Mouse (Mus musculus): Measurements from ENCODE around the gene Gm47289. TPM values are rescaled to one million over a fixed set of nuclear protein-coding genes. Genes with fewer than 3 reads are reported as not detected.

The Gm47289 gene
- polyA plus RNA-seq, 1 experiment from 2014 or later = not detected

- Histone ChIP-seq H3K27me3 (replicated peaks; ENCODE audit: control insufficient read depth, insufficient read depth, low read length) (no peaks in the 10 kb centered on the region), H3K4me2 (ENCODE audit: low read depth, low read length) (no peak overlapping the region), H3K36me3 (ENCODE audit: control insufficient read depth, insufficient read depth, low read length) (no peaks in the 10 kb centered on the region), H3K9me3 (ENCODE audit: control insufficient read depth, low read length) (no peaks in the 10 kb centered on the region), H3K9ac (ENCODE audit: low read depth, low read length) (no peak overlapping the region), H3K4me1 (ENCODE audit: control insufficient read depth, insufficient read depth, low read length) (0 out of 2 replicates have a peak, but pooled peaks cover 3% of the 10 kb centered on the region), H3K4me3 (ENCODE audit: low read length) (no peak overlapping the region), H3K27ac (ENCODE audit: low read length) (no peak overlapping the region)
- ATAC-seq = no peak
- 21% methylated on average over 5 of the region's 5 CpGs for WGBS
Observed at GRCm38 (mm10) chr9:119130692-119131091, 28.3 kb upstream of the Gm47289 start.

DNA sequence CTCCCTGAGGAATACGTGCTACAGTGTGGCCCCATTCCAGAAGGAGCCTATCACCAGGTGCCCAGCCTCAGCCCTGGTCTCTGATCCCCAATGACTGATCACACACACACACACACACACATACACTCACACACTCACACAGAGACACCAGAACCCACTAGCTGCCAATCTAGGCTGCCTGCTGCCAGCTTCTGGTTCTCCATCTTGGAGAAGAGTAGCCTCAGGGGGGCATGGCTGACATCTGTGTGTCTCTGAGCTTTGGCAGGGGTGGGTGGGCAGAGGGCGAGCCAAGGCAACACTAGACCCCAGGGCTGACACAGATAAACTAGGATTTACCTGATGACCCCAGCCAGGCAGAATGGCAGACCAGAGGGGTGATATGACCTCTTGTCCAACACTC lies 20.1 kb upstream of the Gm47289 start:
- Histone ChIP-seq H3K9me3 (ENCODE audit: control insufficient read depth, low read length) (no peaks in the 10 kb centered on the region), H3K9ac (ENCODE audit: low read depth, low read length) (no peak overlapping the region), H3K27ac (ENCODE audit: low read length) (no peak overlapping the region), H3K4me2 (ENCODE audit: low read depth, low read length) (no peak overlapping the region), H3K27me3 (replicated peaks; ENCODE audit: control insufficient read depth, insufficient read depth, low read length) (no peaks in the 10 kb centered on the region), H3K4me1 (ENCODE audit: control insufficient read depth, insufficient read depth, low read length) (no peaks in the 10 kb centered on the region), H3K36me3 (ENCODE audit: control insufficient read depth, insufficient read depth, low read length) (no peaks in the 10 kb centered on the region), H3K4me3 (ENCODE audit: low read length) (no peak overlapping the region)
- ATAC-seq = no peak
- WGBS = 82% methylated on average over 2 of the region's 2 CpGs

DNA sequence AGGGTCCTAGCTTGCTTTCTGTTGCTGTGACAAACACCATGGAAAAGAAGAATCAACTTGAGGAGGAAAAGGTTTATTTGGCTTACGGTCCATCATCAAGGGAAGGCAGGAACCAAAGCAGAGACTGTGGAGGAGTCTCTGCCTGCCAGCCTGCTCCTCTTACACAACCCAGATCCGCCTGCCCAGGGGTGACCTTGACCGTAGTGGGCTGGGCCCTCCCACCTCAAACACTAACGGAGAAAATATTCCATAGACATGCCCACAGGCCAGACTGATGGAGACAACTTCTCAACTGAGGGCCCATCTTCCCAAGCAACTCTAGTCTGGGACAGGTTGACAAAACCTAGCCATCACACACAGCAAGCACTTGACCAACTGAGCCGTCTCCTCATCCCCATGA lies 16.9 kb upstream of the Gm47289 start:
- Histone ChIP-seq H3K36me3 (ENCODE audit: control insufficient read depth, insufficient read depth, low read length) (no peaks in the 10 kb centered on the region), H3K9me3 (ENCODE audit: control insufficient read depth, low read length) (no peaks in the 10 kb centered on the region), H3K9ac (ENCODE audit: low read depth, low read length) (no peak overlapping the region), H3K4me3 (ENCODE audit: low read length) (no peak overlapping the region), H3K4me1 (ENCODE audit: control insufficient read depth, insufficient read depth, low read length) (no peaks in the 10 kb centered on the region), H3K27me3 (replicated peaks; ENCODE audit: control insufficient read depth, insufficient read depth, low read length) (no peaks in the 10 kb centered on the region), H3K27ac (ENCODE audit: low read length) (no peak overlapping the region), H3K4me2 (ENCODE audit: low read depth, low read length) (no peak overlapping the region)
- no peak for ATAC-seq
- WGBS = 67% methylated on average over 5 of the region's 5 CpGs

DNA sequence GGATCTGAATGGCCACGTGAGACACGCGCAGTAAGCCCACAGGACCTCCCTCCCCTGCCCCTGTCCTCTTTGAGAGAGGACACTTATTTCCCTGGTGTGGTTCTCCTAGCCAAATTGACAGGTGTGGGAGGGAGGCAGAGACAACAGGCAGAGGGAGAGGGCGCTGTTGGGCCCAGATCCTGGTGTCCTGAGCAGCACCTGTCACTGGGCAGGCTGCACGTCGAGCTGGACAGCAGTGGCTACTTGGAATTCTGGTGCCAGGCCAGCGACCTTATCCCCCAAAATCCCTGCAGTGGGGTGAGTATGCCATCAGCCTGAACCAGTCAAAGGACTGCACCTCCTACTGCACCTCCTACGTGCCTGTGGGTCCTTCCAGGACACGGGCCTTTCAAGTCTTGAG lies 15.6 kb upstream of the Gm47289 start:
- WGBS = 73% methylated on average over 9 of the region's 9 CpGs
- Histone ChIP-seq H3K27me3 (replicated peaks; ENCODE audit: control insufficient read depth, insufficient read depth, low read length) (no peaks in the 10 kb centered on the region), H3K9me3 (ENCODE audit: control insufficient read depth, low read length) (no peaks in the 10 kb centered on the region), H3K9ac (ENCODE audit: low read depth, low read length) (no peak overlapping the region), H3K36me3 (ENCODE audit: control insufficient read depth, insufficient read depth, low read length) (no peaks in the 10 kb centered on the region), H3K4me3 (ENCODE audit: low read length) (no peak overlapping the region), H3K27ac (ENCODE audit: low read length) (no peak overlapping the region), H3K4me1 (ENCODE audit: control insufficient read depth, insufficient read depth, low read length) (no peaks in the 10 kb centered on the region), H3K4me2 (ENCODE audit: low read depth, low read length) (no peak overlapping the region)
- no peak for ATAC-seq

DNA sequence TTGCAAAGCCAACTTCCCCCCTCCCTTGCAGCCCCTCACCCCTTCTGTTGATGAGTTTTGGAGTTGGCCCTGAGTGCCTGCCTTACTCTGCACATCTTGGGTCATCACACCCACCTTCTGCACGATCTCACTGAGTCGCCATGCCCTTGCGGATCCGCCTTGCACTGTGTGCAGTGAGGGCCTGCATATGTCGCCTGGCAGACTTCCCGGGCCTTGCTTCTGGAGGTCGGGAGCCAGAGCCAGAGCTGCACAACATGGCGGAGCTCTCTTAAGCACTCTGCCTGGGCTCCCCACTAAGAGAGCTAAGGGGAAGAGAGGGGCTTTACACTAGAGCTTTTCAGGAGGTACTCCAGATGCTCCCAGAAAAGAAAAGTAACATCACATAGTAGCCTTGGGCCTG lies 14.3 kb upstream of the Gm47289 start:
- Histone ChIP-seq H3K9ac (ENCODE audit: low read depth, low read length) (no peak overlapping the region), H3K27me3 (replicated peaks; ENCODE audit: control insufficient read depth, insufficient read depth, low read length) (no peaks in the 10 kb centered on the region), H3K27ac (ENCODE audit: low read length) (no peak overlapping the region), H3K9me3 (ENCODE audit: control insufficient read depth, low read length) (no peaks in the 10 kb centered on the region), H3K4me1 (ENCODE audit: control insufficient read depth, insufficient read depth, low read length) (no peaks in the 10 kb centered on the region), H3K36me3 (ENCODE audit: control insufficient read depth, insufficient read depth, low read length) (no peaks in the 10 kb centered on the region), H3K4me2 (ENCODE audit: low read depth, low read length) (no peak overlapping the region), H3K4me3 (ENCODE audit: low read length) (no peak overlapping the region)
- no peak for ATAC-seq
- WGBS = 79% methylated on average over 8 of the region's 8 CpGs

DNA sequence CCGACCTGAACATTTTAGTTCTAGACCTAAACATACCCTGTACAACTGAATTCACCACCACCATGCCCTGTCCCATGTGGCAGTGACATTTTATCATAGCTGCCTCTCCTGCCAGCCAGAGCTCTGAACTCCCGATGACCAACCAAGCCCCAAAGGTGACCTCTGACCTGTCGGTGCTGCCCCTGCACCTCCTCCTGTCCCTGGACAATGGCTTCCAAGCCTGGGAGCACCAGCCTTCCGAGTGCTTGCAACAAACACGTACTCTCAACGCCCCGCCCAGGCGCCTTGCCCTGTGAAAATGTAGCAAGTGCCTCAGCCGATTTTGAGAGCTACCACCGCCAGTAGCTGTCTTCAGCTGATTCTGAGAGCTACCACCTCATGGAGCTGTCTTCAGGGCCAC lies 13.8 kb upstream of the Gm47289 start:
- Histone ChIP-seq H3K4me2 (ENCODE audit: low read depth, low read length) (no peak overlapping the region), H3K9ac (ENCODE audit: low read depth, low read length) (no peak overlapping the region), H3K27ac (ENCODE audit: low read length) (no peak overlapping the region), H3K4me3 (ENCODE audit: low read length) (no peak overlapping the region), H3K9me3 (ENCODE audit: control insufficient read depth, low read length) (no peaks in the 10 kb centered on the region), H3K4me1 (ENCODE audit: control insufficient read depth, insufficient read depth, low read length) (no peaks in the 10 kb centered on the region), H3K36me3 (ENCODE audit: control insufficient read depth, insufficient read depth, low read length) (no peaks in the 10 kb centered on the region), H3K27me3 (replicated peaks; ENCODE audit: control insufficient read depth, insufficient read depth, low read length) (no peaks in the 10 kb centered on the region)
- no peak for ATAC-seq
- 54% methylated on average over 10 of the region's 10 CpGs for WGBS

GRCm38 (mm10) chr9:119145638-119146037 lies 13.3 kb upstream of the Gm47289 start:
- Histone ChIP-seq H3K27ac (ENCODE audit: low read length) (no peak overlapping the region), H3K27me3 (replicated peaks; ENCODE audit: control insufficient read depth, insufficient read depth, low read length) (no peaks in the 10 kb centered on the region), H3K4me3 (ENCODE audit: low read length) (no peak overlapping the region), H3K4me2 (ENCODE audit: low read depth, low read length) (no peak overlapping the region), H3K4me1 (ENCODE audit: control insufficient read depth, insufficient read depth, low read length) (no peaks in the 10 kb centered on the region), H3K9ac (ENCODE audit: low read depth, low read length) (no peak overlapping the region), H3K9me3 (ENCODE audit: control insufficient read depth, low read length) (no peaks in the 10 kb centered on the region), H3K36me3 (ENCODE audit: control insufficient read depth, insufficient read depth, low read length) (no peaks in the 10 kb centered on the region)
- 67% methylated on average over 6 of the region's 6 CpGs for WGBS
- ATAC-seq = no peak

DNA sequence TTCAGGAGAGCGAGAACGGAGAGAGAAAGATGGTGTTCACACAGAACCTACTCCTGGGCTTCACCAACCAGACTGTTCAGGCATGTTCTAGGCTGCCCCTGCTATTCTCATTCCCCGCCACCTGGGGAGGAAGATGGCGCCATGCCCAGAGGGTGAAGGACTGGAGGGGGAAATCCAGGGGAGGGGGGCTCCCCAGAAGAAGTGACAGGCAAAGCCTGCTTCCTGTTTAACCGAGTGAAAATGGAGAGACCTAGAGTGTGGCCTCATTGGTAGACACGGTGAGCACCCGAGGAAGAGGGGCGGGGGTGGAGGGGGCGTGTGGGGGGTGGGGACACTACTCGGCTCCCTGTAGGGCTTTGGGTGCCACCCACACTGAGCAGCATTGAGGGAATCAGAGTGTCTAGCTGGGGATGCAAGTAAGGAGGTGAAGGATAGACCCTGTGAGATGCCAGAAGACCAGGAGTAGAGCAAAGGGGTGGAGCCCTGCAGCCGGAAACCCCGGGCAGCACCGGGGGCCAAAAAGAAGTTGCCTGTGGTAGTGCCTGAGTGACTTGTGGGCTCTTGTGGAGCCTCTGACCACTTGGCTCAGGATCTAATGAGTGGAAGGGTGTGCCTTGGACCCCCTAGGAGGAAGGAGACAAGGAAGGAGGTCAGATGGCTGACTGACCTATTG lies 12.7 kb upstream of the Gm47289 start:
- Histone ChIP-seq H3K27me3 (replicated peaks; ENCODE audit: control insufficient read depth, insufficient read depth, low read length) (no peaks in the 10 kb centered on the region), H3K4me3 (ENCODE audit: low read length) (no peak overlapping the region), H3K9ac (ENCODE audit: low read depth, low read length) (no peak overlapping the region), H3K36me3 (ENCODE audit: control insufficient read depth, insufficient read depth, low read length) (no peaks in the 10 kb centered on the region), H3K4me2 (ENCODE audit: low read depth, low read length) (no peak overlapping the region), H3K4me1 (ENCODE audit: control insufficient read depth, insufficient read depth, low read length) (no peaks in the 10 kb centered on the region), H3K9me3 (ENCODE audit: control insufficient read depth, low read length) (no peaks in the 10 kb centered on the region), H3K27ac (ENCODE audit: low read length) (no peak overlapping the region)
- ATAC-seq = no peak
- 71% methylated on average over 13 of the region's 13 CpGs for WGBS

DNA sequence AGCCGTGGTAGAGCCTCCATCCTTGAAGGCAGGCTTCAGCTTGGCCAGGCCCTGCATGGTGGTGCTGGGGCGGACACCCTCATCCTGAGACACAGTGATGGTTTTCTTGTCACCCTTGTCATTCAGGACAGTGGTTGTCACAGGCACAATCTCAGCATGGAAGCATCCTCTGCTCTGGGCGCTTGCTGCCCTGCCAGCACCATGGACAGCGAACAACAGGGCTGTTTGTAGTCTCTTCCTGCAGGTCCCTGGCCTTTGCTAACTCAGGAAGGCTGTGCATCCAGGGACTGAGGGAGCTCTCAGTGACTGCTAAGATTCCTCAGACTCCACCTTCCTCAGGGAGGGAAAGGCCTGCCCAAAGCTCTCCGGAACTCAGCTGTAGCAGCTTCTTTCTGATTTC lies 9.4 kb upstream of the Gm47289 start:
- no peak for ATAC-seq
- no peak overlapping the region for H3K27ac ChIP-seq (ENCODE audit: low read length)
- H3K4me1 ChIP-seq (ENCODE audit: control insufficient read depth, insufficient read depth, low read length) = no peaks in the 10 kb centered on the region
- no peak overlapping the region for H3K4me2 ChIP-seq (ENCODE audit: low read depth, low read length)
- no peaks in the 10 kb centered on the region for H3K27me3 ChIP-seq (replicated peaks; ENCODE audit: control insufficient read depth, insufficient read depth, low read length)
- H3K4me3 ChIP-seq (ENCODE audit: low read length) = no peak overlapping the region
- H3K9ac ChIP-seq (ENCODE audit: low read depth, low read length) = no peak overlapping the region
- 21% methylated on average over 5 of the region's 5 CpGs for WGBS
- no peaks in the 10 kb centered on the region for H3K36me3 ChIP-seq (ENCODE audit: control insufficient read depth, insufficient read depth, low read length)
- H3K9me3 ChIP-seq (ENCODE audit: control insufficient read depth, low read length) = no peaks in the 10 kb centered on the region

DNA sequence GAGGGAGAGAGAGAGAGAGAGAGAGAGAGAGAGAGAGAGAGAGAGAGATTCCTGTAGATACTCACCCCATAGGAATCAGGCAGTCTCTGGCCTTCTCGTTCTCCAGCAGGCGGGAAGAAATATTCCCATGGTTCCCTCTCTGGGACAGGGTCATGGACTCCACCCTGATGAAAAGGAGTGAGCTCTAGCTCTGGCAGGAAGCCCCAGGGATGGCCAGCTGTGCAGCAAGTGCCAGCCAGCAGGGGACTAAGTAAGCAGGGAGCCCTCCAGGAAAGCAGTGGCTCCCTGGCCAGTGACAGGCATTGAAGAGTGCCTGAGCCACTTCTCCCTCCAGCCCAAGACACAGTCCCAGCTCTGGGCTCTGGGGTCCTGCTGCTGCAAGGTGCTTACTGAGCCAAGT lies 7.2 kb upstream of the Gm47289 start:
- 55% methylated on average over 2 of the region's 2 CpGs for whole genome bisulfite sequencing
- no peak overlapping the region for H3K4me3 ChIP-seq (ENCODE audit: low read length)
- H3K9ac ChIP-seq (ENCODE audit: low read depth, low read length) = no peak overlapping the region
- H3K4me1 ChIP-seq (ENCODE audit: control insufficient read depth, insufficient read depth, low read length) = no peaks in the 10 kb centered on the region
- 0 out of 2 replicates have a peak, but pooled peaks cover 2% of the 10 kb centered on the region for H3K27me3 ChIP-seq (replicated peaks; ENCODE audit: control insufficient read depth, insufficient read depth, low read length)
- no peaks in the 10 kb centered on the region for H3K36me3 ChIP-seq (ENCODE audit: control insufficient read depth, insufficient read depth, low read length)
- H3K27ac ChIP-seq (ENCODE audit: low read length) = no peak overlapping the region
- ATAC-seq = no peak
- no peaks in the 10 kb centered on the region for H3K9me3 ChIP-seq (ENCODE audit: control insufficient read depth, low read length)
- no peak overlapping the region for H3K4me2 ChIP-seq (ENCODE audit: low read depth, low read length)
